Mouse (Mus musculus): Measurements from ENCODE around the gene Fgf3. TPM values are rescaled to one million over a fixed set of nuclear protein-coding genes. Genes with fewer than 3 reads are reported as not detected.
A peak's percentile ranks its signal among the peaks of the same experiment; 100 is the strongest.

The Fgf3 gene
- polyA plus RNA-seq, 1 experiment, result 0.43 TPM

DNA sequence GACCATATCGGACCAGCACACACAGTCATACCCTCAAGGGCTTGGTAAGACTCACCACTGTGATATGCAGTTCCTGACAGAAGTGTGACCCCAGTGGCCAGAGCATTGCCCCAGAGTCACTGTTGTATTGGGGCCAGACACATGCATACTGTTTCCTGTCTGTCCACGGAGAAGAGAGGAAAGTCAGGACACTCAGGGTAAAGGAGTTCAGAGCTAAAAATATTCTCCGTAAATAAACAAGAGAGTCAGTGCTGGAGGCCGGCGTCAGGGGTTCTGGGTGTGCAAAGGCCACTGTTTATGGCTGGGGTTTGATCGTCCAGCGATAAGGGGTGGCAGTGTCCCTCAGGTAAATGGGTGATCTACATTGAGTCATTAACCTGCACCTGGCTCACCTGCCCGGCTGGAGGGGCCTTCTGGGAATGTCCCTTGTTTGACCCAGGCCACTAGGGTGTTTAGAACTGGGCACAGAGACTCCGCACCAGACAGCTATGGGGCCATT is 41.9 kb upstream of the Fgf3 start:
- Histone ChIP-seq H3K4me1 (ENCODE audit: control insufficient read depth, insufficient read depth, low read length) (no peaks in the 10 kb centered on the region), H3K36me3 (ENCODE audit: control insufficient read depth, insufficient read depth, low read length, poor library complexity, severe bottlenecking) (no peaks in the 10 kb centered on the region), H3K27me3 (ENCODE audit: control insufficient read depth, insufficient read depth, low read length, poor library complexity, severe bottlenecking) (no peaks in the 10 kb centered on the region), H3K9me3 (replicated peaks; ENCODE audit: control insufficient read depth, insufficient read depth, low read length, poor library complexity, severe bottlenecking) (no peaks in the 10 kb centered on the region), H3K9ac (ENCODE audit: low read depth, poor library complexity, severe bottlenecking) (no peak overlapping the region), H3K27ac (ENCODE audit: insufficient read depth, low read length) (no peak overlapping the region), H3K4me3 (ENCODE audit: low read depth, low read length) (no peak overlapping the region)
- TF ChIP-seq POLR2A (IDR thresholded peaks at IDR 0.05; ENCODE audit: insufficient read depth, low read length) (no peak), EP300 (IDR thresholded peaks at IDR 0.05; ENCODE audit: insufficient read depth, low read depth, low read length) (no peak), CTCF (IDR thresholded peaks at IDR 0.05; ENCODE audit: low read depth, low read length) (no peak)

DNA sequence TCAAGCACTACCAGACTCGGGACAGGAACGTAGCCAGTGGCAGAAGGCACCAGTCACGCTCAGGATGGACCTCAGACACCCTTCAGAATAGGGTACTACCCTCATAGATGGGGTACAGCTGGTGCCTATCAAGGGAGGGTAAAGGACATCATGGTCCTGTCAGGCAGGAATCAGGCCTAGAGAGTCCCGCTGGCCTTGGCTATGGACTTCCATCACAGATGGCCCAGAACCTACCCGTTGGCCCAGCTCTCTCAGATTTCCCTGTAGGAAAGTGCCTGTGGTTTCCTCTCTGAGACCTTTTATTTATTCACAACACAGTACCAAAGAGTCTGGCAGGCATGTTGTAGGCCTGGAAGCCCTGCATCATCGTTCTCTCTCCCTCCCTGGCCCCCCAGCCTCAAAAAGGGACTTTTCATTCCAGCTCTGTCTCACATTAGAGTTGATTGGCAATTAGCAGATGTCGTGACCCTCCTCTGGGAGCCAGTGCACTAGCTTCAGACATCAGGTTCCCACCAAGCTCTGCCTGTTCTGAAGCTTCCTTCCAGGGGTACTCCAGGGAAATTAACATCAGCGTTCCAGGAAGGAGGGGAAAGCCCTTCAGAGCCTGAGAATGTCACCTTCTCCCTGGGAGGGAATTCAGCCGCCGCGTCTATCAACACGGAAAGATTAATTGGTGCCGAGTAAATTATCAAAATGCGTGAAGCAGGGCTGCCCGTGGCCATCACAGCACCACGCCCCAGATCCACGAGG is 40.7 kb upstream of the Fgf3 start:
- H3K36me3 ChIP-seq (ENCODE audit: control insufficient read depth, insufficient read depth, low read length, poor library complexity, severe bottlenecking), result no peaks in the 10 kb centered on the region
- no peak overlapping the region for H3K4me3 ChIP-seq (ENCODE audit: low read depth, low read length)
- TF ChIP-seq POLR2A (IDR thresholded peaks at IDR 0.05; ENCODE audit: insufficient read depth, low read length) (no peak), EP300 (IDR thresholded peaks at IDR 0.05; ENCODE audit: insufficient read depth, low read depth, low read length) (no peak), CTCF (IDR thresholded peaks at IDR 0.05; ENCODE audit: low read depth, low read length) (no peak)
- H3K9me3 ChIP-seq (replicated peaks; ENCODE audit: control insufficient read depth, insufficient read depth, low read length, poor library complexity, severe bottlenecking), result no peaks in the 10 kb centered on the region
- H3K9ac ChIP-seq (ENCODE audit: low read depth, poor library complexity, severe bottlenecking), result no peak overlapping the region
- no peaks in the 10 kb centered on the region for H3K27me3 ChIP-seq (ENCODE audit: control insufficient read depth, insufficient read depth, low read length, poor library complexity, severe bottlenecking)
- no peak overlapping the region for H3K27ac ChIP-seq (ENCODE audit: insufficient read depth, low read length)
- no peaks in the 10 kb centered on the region for H3K4me1 ChIP-seq (ENCODE audit: control insufficient read depth, insufficient read depth, low read length)

DNA sequence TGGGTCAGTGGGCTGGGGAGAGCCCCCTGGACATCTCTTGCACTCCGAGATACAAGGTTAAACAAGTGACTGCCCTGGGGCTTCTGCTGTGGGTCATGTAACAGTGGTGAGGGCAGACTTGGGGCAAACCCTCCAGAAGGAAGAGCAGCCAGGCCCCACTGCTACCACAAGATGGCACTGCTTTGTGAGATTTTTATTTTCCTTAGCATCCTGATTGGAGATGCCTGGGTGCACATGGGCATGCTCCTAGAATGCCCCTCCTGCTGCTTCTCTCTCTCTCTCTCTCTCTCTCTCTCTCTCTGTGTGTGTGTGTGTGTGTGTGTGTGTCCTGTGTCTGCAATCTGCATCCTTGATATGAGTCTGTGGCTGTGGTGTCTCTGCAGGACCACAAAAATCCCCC is 39.4 kb upstream of the Fgf3 start:
- H3K27ac ChIP-seq (ENCODE audit: insufficient read depth, low read length), result no peak overlapping the region
- no peak overlapping the region for H3K4me3 ChIP-seq (ENCODE audit: low read depth, low read length)
- H3K4me1 ChIP-seq (ENCODE audit: control insufficient read depth, insufficient read depth, low read length), result no peaks in the 10 kb centered on the region
- H3K27me3 ChIP-seq (ENCODE audit: control insufficient read depth, insufficient read depth, low read length, poor library complexity, severe bottlenecking), result no peaks in the 10 kb centered on the region
- H3K9me3 ChIP-seq (replicated peaks; ENCODE audit: control insufficient read depth, insufficient read depth, low read length, poor library complexity, severe bottlenecking), result no peaks in the 10 kb centered on the region
- TF ChIP-seq CTCF (IDR thresholded peaks at IDR 0.05; ENCODE audit: low read depth, low read length) (peak; percentile 72), EP300 (IDR thresholded peaks at IDR 0.05; ENCODE audit: insufficient read depth, low read depth, low read length) (no peak), POLR2A (IDR thresholded peaks at IDR 0.05; ENCODE audit: insufficient read depth, low read length) (no peak)
- no peaks in the 10 kb centered on the region for H3K36me3 ChIP-seq (ENCODE audit: control insufficient read depth, insufficient read depth, low read length, poor library complexity, severe bottlenecking)
- H3K9ac ChIP-seq (ENCODE audit: low read depth, poor library complexity, severe bottlenecking), result no peak overlapping the region

DNA sequence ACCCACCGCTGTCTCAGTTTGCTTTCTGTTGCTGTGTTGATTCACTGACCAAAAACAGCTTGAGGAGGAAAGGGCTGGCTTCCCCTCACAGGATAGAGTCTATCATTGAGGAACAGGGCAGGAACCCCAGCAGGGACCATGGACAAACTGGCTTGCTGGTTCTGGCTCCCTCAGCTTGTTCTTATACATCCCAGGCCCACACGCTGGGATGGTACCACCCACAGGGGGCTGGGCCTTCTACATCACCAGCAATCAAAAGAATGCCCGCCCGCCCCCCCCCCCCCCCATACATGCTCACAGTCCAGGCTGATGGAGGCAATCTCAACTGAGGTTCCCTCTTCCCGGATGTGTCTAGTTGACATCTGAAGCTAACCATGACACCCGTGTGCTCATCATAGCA is 30.8 kb upstream of the Fgf3 start:
- no peak overlapping the region for H3K27ac ChIP-seq (ENCODE audit: insufficient read depth, low read length)
- no peaks in the 10 kb centered on the region for H3K27me3 ChIP-seq (ENCODE audit: control insufficient read depth, insufficient read depth, low read length, poor library complexity, severe bottlenecking)
- H3K4me1 ChIP-seq (ENCODE audit: control insufficient read depth, insufficient read depth, low read length), result no peaks in the 10 kb centered on the region
- no peak for TF ChIP-seq POLR2A (IDR thresholded peaks at IDR 0.05; ENCODE audit: insufficient read depth, low read length)
- TF ChIP-seq EP300 (IDR thresholded peaks at IDR 0.05; ENCODE audit: insufficient read depth, low read depth, low read length), result no peak
- TF ChIP-seq CTCF (IDR thresholded peaks at IDR 0.05; ENCODE audit: low read depth, low read length), result no peak
- no peaks in the 10 kb centered on the region for H3K36me3 ChIP-seq (ENCODE audit: control insufficient read depth, insufficient read depth, low read length, poor library complexity, severe bottlenecking)
- H3K4me3 ChIP-seq (ENCODE audit: low read depth, low read length), result no peak overlapping the region
- no peaks in the 10 kb centered on the region for H3K9me3 ChIP-seq (replicated peaks; ENCODE audit: control insufficient read depth, insufficient read depth, low read length, poor library complexity, severe bottlenecking)
- no peak overlapping the region for H3K9ac ChIP-seq (ENCODE audit: low read depth, poor library complexity, severe bottlenecking)

DNA sequence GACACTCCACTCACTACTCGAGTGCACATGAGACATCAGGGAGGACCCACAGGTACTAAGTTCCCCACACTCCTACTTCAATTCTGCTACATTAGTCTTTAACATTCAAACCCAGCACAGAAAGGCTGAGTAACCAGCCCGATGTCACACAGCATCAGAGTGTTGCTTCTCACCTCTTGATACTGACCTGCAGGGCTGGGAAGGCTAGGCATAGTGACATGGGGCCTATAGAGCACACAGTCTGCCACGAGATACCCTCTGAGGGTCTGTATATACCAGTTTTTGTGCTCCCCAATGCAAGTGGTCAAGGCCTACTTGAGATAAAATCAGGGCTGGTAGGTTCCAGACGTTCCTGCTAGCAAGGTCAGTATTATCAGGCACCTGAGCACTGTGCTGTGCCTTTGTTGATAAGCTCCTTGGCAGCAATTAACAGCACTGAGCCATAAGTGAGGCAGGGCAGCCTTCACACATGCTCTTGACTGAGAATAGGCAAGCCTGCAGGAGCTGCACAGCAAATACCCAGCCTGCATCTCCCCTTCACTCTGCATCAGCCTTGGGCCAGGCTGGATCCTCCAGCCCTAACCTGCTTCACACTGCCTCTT is 29.8 kb upstream of the Fgf3 start:
- Histone ChIP-seq H3K36me3 (ENCODE audit: control insufficient read depth, insufficient read depth, low read length, poor library complexity, severe bottlenecking) (no peaks in the 10 kb centered on the region), H3K9ac (ENCODE audit: low read depth, poor library complexity, severe bottlenecking) (no peak overlapping the region), H3K4me1 (ENCODE audit: control insufficient read depth, insufficient read depth, low read length) (no peaks in the 10 kb centered on the region), H3K9me3 (replicated peaks; ENCODE audit: control insufficient read depth, insufficient read depth, low read length, poor library complexity, severe bottlenecking) (no peaks in the 10 kb centered on the region), H3K27ac (ENCODE audit: insufficient read depth, low read length) (no peak overlapping the region), H3K4me3 (ENCODE audit: low read depth, low read length) (no peak overlapping the region), H3K27me3 (ENCODE audit: control insufficient read depth, insufficient read depth, low read length, poor library complexity, severe bottlenecking) (no peaks in the 10 kb centered on the region)
- TF ChIP-seq EP300 (IDR thresholded peaks at IDR 0.05; ENCODE audit: insufficient read depth, low read depth, low read length), result no peak
- no peak for TF ChIP-seq CTCF (IDR thresholded peaks at IDR 0.05; ENCODE audit: low read depth, low read length)
- no peak for TF ChIP-seq POLR2A (IDR thresholded peaks at IDR 0.05; ENCODE audit: insufficient read depth, low read length)

DNA sequence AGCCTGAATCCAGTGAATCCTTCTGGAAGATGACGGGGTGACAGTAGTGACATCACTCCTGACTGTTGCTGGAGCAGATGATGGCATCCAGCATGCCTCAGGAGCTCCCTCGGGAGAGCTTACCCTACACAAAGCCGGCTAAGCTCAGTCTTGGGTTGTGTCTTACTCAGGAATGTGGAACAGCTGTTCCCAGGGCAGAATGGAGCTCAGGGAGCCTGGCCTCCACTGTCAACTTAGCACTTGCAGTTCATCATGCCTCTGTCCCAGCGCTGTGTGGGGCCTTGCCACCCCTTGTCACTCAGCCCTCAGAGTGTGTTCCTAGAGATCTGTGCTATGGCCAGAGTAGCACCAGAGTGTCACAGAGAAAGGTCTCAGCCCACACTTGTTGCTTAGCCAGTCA is 26.4 kb upstream of the Fgf3 start:
- Histone ChIP-seq H3K4me3 (ENCODE audit: low read depth, low read length) (no peak overlapping the region), H3K9me3 (replicated peaks; ENCODE audit: control insufficient read depth, insufficient read depth, low read length, poor library complexity, severe bottlenecking) (no peaks in the 10 kb centered on the region), H3K9ac (ENCODE audit: low read depth, poor library complexity, severe bottlenecking) (no peak overlapping the region), H3K27ac (ENCODE audit: insufficient read depth, low read length) (no peak overlapping the region), H3K36me3 (ENCODE audit: control insufficient read depth, insufficient read depth, low read length, poor library complexity, severe bottlenecking) (no peaks in the 10 kb centered on the region), H3K27me3 (ENCODE audit: control insufficient read depth, insufficient read depth, low read length, poor library complexity, severe bottlenecking) (no peaks in the 10 kb centered on the region), H3K4me1 (ENCODE audit: control insufficient read depth, insufficient read depth, low read length) (no peaks in the 10 kb centered on the region)
- no peak for TF ChIP-seq POLR2A (IDR thresholded peaks at IDR 0.05; ENCODE audit: insufficient read depth, low read length)
- no peak for TF ChIP-seq CTCF (IDR thresholded peaks at IDR 0.05; ENCODE audit: low read depth, low read length)
- TF ChIP-seq EP300 (IDR thresholded peaks at IDR 0.05; ENCODE audit: insufficient read depth, low read depth, low read length), result no peak
